Mouse (Mus musculus) frontal cortex, postnatal 10 days (tissue): ENCODE results near the gene Pkp4.

ENCODE experiments used
- DNase-seq, 2 experiments: peaks; one replicate each; pipeline ENCODE4 v3.0.0; 2022; ENCODE audit warnings: low spot score in 2 of 2, mixed read lengths in 1 of 2

Pkp4 gene

DNA sequence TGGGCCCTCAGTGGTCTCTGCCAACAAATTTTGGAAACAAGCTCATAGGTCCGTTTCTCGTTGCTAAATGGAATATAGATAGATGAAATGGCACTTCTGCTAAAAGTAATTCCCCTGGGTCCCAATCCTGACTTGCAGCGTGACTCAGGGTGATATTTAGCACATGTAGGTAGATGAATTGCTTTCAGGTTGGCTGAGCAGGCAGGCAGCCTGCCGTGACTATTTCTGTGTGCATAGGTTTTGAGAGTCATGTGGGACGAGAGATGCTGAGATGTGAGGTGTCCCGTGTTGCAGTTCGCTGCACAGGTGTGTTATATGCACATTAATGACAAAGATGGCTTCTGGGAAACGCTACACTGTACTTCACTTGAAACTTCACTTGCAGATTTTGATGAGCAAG, 111.2 kb downstream of the Pkp4 start:
- DNase-seq = no peak

DNA sequence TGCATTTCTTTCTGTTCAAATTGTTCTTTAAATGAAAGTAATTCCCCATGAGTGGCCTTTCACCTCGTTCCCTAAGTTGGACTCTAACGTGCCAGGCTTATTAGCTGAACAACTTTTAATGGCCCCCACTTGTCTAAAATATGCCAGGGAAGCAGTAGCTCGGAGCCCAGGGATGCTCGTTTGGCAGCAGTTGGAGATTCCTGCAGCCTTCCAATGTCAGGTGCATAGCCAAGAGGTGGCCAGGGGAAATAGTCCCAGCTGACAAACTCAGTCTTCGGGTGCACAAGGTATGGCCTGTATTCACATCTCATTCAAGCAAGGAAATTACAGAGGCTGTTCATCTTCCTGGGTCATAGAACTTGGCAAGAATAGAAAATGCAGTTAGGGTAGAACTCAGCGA, 112.1 kb downstream of the Pkp4 start:
- no peak for DNase-seq

DNA sequence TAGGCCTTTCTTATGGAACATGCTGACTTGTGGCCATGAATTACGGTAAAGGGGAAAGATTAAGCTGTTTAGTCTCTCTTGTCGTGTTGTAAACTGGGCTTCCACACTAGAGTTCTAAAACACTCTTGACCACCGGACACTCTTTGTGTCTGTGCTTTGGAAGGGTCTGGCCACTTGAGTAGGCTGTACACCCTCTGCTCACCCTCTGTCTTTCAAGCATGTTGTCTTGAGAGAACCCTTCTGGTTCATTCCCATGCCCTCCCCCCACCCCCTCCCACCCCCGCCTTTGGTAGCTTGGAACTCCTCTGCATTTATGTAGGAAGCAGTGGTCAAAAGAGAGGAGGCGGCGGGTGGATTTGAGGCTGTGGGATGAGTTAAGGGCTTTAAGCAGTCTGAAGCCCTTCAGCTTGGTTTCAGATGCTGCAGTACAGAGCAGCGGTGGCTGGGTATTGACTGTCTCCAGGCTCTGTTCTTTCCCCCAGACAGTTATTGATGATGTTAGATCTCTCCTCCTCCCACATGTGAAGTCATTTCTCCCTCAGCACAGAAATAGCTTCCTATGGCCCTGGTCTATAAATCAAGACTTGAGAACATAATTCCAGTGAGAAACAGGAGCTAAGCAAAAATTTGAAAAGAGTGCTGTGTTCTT, 120.4 kb downstream of the Pkp4 start:
- DNase-seq = no peak

DNA sequence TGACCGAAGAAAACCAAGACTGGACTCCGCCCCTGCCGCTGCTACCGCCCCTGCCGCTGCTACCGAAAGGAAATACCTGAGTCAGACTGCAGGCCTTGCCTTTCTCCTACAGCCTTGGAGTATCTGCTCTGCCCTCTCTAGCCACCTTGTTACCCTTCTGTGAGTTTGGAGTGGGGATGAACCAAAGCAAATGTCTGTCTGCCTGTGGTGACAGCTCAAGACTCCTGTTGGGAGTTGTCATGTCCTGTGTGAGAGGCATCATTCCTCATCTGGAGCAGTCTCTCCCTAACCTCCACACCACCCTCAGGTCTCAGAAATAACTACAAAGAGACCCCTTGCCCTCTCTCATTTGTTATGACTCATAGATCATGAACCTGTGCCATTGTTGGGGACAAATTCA, 122.3 kb downstream of the Pkp4 start:
- DNase-seq = no peak

DNA sequence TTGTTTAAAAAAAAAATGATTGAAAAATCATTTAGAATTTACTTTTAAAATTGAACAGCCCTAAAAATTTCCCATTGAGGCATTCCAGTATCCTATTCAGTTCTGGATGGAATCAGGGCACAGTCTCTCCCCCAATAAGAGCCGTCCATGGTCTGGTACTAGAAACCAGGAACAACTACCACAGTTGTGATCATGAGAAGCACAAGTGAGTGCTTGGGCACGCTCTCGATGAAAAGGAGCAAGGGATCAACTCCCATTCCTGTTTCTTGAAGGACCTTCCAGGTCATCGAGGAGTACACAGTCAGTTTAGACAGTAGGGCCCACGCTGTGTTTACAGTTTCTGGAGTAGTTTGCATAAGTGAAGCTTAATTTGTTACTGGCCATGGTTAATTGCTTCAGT, 123.6 kb downstream of the Pkp4 start:
- DNase-seq = no peak

DNA sequence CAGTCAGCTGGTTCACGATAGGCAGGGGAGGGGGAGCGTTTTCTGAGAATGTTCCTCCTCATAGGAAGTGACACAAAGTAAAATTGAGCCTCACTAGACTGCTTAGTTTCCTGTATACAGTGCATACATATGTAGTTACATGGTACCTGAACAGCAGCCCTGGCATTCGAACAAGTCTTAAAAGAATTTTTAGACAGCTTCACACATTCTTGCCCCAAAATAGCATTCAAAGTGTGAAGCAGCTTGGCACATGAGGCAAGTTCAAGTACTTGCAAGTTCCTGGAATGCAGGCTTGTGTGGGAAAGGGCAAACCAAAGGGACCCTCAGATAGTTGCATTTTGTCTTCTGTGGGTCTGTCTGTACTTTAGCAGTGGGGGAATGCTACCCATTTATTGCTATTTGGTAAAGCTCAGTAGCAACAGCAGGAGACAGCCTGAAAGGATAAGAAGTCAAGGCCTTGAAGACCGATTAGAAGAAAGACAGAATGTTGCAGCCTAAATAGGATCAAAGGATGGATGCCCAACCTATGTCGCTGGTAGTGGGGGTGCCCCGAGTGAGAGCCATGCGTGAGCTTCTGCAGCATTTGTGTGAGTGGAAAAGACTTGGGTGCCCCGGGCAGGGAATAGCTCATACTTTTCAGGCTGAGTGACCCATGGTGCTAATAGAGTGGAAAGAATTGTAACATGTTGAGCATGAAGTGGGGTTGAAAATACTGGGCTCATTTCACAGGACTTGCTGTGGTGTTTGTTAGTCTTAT, 124.3 kb downstream of the Pkp4 start:
- DNase-seq = no peak

DNA sequence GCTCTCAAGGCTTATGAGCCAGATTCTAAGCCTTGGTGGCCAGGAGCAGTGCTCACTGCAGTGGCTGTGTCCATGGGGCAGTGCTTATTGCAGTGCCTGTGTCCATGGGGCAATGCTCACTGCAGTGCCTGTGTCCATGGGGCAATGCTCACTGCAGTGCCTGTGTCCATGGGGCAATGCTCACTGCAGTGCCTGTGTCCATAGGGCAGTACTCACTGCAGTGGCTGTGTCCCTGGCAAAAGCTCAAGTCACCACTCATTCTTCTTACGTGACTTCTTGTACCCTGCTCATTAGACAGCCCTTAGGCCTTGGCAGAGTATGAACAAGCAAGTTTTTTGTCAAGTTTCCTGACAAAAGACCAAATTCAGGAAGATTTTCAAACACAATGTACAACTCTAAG, 124.9 kb downstream of the Pkp4 start:
- no peak for DNase-seq

DNA sequence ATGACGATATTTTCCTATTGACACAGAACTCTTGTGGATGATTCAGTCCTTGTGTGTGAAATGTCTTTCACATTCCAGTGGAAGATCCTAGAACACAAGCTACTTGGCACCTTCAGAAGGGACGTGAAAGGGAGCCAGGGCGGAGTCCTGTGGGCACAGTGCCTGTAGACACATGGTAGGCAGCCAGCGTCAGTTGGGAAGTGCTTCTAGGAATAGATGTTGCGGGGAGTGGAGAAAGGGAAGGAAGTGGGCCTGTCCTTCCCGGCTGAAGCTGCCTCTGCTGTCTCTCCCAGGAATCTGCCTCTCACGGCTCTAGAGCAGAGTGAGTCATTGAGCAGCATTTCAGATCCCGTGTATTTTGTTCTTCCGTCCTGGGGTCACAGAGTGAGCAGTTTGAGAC, 125.6 kb downstream of the Pkp4 start:
- DNase-seq = peak in 1 of 2 experiments; percentile 49

DNA sequence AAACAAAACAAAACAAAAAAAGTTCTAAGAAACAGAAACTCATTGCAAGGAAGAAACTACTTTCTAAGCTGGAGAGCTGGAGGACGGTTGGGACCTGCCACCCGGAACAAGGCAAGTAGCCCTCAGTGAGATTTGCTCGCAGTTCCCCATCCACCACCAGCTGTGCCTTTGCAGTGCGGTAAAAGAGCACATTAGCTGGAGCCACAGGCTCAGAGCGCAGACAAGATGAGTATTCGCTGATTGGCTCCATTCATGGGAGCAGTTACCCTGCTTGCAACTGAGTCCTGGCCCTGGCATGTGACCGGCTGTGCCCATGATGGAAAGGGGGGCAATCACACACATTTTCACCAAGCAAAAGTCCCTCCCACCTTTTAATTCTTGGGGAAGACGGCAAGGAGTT, 127.0 kb downstream of the Pkp4 start:
- no peak for DNase-seq

DNA sequence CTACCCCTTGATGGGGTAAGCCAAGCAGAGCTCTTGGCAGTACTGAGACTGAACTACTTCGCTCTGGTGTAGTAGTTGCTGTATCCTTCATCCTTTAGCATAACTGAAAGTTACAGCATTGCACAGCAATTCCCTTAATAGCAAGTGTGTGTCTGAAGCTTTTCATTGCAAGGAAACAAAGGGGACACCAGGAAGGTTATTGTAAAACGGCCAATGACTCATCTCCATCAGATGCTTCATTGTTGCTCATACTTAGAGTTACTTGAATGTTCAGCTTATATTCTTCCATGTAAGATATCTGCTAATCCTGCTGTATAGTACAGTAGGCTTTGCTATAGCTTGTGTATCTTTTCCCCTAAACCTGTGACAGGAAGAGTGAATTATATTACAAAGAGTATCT, 128.8 kb downstream of the Pkp4 start:
- no peak for DNase-seq

DNA sequence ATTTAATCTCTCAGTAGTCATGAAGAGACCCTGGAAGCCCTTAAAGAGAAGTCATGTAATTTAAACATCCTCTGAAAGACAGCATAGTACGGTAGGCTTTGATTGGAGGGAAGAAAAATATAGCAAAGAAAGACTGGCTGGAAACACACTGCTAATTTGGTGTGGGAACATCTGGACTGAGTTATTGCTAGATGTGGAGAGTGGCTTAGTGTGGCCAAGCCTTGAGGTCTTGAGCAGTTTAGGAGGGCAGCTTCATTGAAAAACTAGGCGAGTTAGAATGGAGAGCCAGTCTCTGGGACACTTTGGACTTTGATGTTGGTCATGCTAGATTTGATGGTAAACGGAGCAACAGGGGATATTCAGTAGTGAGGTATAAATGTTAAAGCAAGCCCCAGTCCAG, 129.7 kb downstream of the Pkp4 start:
- no peak for DNase-seq

DNA sequence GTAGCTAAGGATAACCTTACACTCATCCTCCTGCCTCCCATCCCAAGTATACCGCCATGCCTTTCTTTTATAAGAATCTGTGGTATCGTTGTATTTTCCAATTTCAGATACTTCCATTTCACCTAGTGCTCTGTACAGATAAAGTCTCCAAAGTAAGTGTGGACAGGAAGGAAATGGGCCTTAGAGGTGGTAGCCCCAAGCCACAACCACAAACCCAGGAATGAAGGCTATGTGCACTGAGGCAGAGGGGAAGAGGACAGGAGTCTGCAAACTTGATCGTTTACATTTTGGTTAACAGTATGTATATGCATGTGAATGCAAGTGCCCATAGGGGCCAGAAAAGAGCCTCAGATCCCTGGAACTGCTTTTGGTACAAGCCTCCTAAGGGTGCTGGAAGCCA, 139.2 kb downstream of the Pkp4 start:
- DNase-seq = no peak

DNA sequence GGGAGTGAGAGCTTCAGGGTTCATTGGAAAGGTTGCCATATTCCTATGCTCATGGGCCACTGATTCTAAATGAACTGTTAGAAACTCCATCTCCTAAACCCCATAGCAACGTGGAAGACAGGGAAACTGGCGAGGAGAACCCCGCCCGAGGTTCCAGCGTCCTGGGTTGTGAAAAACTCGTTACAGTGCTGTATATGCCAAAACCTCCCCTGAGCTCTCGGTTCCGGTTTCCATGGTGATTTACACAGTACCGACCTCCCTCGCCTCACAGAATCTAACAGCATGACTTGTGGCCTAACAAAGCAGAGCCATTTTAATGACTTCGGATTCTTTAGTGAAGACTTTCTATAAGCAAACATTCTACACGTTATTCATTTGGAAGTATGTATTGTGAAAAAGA, 141.0 kb downstream of the Pkp4 start:
- DNase-seq = no peak

DNA sequence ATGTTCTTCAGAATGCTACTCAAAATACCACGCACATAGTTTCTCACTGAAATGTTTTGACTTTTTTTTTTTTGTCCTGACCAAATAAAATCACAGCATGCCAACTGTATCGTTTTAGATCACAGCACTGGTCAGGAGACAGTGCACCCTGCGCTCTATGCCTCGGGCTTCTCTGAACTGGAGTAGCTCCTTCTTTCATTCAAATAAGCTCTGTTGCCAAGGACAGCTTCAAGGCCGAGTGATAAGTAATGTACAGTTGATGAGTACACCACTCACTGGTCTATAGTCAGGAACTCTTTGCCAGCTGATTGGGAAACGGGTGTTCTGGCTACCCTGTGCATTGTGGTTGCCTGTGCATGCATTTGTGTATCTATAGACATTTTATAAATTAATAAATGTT, 141.8 kb downstream of the Pkp4 start:
- no peak for DNase-seq

DNA sequence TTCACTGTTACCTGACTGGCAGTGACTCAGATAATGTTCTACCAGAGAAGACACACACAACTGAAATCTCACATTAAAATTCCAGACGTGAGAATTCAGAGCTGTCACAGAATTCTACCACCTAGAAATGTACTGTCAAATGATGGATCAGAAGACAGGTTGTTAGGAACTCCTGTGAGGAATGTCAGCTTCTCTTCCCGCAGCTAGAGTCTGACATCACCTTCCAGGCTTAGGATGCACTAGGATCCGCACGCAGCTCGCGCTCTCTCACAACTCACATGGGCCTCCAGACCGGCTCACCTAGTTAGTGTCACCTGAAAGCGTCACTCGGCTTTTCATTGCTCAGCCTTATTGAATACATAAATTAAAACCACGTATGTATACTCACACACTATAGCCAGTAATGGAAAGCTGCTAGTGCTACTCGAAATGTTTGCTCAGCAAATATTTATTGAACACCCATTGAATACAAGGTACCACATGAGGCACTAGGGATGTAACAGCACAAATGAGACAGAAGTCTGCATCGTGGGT, 142.9 kb downstream of the Pkp4 start:
- no peak for DNase-seq

DNA sequence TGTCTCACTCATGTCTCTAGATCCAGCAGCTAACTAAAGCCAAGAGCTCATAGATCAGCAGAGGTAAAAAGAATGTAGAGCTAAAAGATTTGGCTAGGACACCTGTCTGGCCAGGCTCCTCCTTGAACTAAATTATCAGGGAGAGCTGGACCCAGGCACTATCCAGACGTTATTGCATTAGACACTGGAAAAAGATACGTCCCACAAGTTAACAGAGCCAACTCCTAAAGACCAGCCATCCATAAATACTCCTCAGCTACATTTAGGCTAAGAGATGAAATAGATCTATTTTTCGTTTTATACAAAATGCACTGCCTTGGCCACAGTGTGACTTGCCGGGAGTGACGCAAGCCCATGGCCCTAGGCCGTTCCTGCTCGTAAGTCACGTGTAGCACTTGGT, 146.7 kb downstream of the Pkp4 start:
- no peak for DNase-seq

DNA sequence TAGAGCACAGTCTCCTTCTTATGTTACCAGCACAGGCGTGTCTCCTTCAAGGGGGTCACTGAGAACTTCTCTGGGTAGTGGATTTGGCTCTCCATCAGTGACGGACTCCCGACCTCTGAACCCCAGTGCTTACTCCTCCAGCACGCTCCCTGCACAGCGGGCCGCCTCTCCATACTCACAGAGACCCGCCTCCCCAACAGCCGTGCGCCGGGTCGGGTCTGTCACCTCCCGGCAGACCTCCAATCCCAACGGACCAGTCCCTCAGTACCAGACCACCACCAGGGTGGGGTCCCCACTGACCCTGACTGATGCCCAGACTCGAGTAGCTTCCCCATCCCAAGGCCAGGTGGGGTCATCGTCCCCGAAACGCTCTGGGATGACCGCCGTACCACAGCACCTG, 147.4 kb downstream of the Pkp4 start:
- DNase-seq = no peak

DNA sequence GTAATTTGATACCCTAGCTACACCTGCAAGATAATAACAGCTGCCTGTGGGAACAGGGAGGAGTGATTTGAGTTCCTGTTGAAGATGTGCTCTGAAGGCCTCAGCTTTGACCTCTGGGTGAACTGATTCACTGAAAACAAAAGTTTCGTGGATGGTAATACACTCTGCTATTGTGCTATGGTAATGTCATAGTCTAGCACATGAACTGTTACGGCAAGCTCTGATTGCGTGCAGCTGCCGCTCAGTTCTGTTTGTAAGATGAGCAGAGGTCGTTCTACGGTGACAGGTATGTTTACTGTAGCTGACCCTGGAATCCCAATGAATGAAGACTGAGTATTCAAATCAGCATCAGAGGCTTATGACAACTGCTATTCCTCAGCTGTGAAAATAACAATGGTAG, 152.6 kb downstream of the Pkp4 start:
- no peak for DNase-seq

DNA sequence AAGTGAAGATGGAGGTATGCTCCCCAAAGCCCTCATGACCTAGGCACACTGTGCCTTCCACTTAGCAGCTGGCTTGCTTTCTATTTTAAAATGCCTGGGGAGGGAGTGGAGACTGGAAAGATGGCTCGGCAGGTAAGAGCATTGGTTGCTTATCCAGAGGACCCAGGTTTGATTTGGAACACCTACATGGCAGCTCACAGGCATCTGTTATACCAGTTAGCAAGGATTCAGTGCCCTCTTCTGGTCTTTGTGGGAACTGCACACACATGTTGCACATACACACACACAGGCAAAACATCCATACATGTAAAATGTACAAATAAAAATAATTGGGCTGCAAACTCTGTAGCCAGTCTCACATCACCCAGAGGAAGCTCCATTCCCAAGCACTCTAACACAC, 158.0 kb downstream of the Pkp4 start:
- no peak for DNase-seq

DNA sequence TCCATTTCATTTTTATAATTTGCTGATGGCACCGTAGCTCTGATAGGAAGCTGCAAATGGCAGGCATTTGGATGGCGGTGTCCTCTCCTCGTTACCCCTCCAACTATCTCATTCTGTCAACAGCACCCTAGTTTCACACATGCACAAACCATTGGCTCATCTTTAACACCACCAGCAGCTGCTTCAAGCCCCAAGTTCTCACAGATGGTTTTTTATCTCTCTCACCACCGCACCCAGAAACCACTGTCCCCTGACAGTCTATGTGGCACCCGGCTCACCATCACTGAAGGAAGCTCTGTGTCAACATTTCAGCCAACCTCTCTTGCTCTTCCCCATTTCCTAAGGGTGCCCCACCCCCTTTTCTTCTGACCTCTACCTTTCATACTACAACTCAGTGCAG, 167.3 kb downstream of the Pkp4 start:
- DNase-seq = no peak

DNA sequence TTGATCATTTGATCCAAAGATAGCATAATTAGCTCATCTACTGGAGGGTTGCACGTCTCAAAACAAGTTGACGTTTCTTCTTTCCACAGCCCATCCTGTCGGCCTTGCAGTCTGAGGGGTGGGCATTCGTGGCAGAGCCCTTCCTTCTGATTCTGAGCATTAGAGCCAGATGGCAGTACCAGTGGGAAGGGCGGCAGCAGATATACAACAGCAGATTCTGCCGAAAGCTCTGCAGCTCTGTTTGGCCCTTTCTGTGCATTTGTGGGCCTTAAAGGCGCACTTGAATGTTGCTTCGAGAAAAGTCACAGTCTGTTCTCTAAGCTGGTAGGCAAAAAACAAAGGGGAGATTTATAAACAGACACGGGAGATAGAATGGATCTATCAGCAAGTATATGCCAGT, 170.4 kb downstream of the Pkp4 start:
- no peak for DNase-seq

DNA sequence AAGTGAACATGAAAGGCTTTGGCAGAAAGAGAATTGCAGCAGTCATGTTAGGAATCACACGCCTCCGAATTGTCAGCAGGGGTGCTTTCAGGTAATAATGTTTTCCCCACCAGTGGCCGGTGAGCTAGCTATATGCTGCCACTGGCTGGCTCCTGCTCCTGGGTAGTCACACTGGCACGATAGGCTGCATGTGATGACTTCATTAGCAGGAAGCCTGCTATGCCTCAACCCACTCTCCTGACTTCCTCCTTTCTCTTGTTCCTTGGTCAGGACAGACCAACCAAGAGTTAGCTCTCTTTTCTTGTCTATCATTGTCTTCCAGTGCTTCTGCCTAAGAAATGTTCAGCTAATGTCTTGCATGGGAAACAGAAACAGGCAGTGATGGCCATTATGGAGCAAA, 171.9 kb downstream of the Pkp4 start:
- no peak for DNase-seq

DNA sequence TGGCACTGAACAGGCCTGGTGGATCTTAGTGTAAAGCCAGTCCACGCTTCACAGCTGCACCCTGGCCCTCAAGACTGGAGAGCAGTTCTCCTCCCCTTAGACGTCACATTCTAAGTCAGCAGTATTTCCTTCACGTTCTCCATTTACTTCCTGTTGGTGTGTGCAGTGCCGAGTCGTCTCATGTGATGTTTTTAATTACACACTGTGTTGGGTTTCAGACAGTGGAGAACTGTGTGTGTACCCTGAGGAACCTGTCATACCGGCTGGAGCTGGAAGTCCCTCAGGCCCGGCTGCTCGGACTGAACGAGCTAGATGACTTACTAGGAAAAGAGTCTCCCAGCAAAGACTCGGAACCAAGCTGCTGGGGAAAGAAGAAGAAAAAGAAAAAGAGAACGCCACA, 177.9 kb downstream of the Pkp4 start:
- DNase-seq = no peak

DNA sequence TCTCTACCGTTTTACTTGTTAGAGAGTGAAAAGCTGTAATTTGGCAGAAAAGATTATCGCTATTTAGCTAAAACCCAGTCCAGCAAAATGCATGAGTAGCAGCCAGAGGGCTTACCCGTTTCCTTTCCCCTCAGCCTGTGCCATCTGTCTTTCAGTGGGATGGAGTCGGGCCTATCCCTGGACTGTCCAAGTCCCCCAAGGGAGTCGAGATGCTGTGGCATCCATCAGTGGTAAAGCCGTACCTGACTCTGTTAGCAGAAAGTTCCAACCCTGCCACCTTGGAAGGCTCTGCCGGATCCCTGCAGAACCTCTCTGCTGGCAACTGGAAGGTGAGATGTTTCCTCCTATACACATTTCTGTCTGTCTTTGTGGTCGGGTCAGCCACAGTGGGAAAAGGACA, 178.3 kb downstream of the Pkp4 start:
- no peak for DNase-seq
